Mouse (Mus musculus) lung, postnatal 0 days (tissue): Measurements from ENCODE around the gene Lhpp.

Experiments
- CTCF ChIP-seq: IDR thresholded peaks from 2 replicates; pipeline ENCODE4 v1.5.1; 2016; ENCODE audit warnings: antibody characterized with exemption, mild to moderate bottlenecking
- EP300 ChIP-seq: IDR thresholded peaks from 2 replicates; pipeline ENCODE4 v1.6.1; 2016; ENCODE audit warnings: antibody characterized with exemption, mild to moderate bottlenecking, control low read depth

GRCm38 (mm10) chr7:132749504-132749903 lies 139.1 kb downstream of the Lhpp start:
- TF ChIP-seq CTCF (no peak), EP300 (no peak)
